Mouse (Mus musculus) spleen, adult 2 months (tissue): ENCODE measurements at regions not wholly inside any gene's neighbourhood (a gene's known extent, or its start where the extent isn't known, plus 50 kb on each side); places are given as distances from the start of the nearest gene placed in this dataset.

Experiments
- CTCF ChIP-seq: fragments of 200-500 bp; IDR thresholded peaks from 2 replicates; pipeline ENCODE4 v1.5.1; 2011; ENCODE audit warnings: mild to moderate bottlenecking, inconsistent platforms; ENCODE audit not compliant: insufficient read depth, insufficient read length, insufficient replicate concordance; ENCODE audit errors: extremely low read depth
- POLR2A ChIP-seq: fragments of 200-500 bp; IDR thresholded peaks from 2 replicates; pipeline ENCODE4 v1.6.1; 2011; ENCODE audit warnings: low read depth, low read length, inconsistent platforms

DNA sequence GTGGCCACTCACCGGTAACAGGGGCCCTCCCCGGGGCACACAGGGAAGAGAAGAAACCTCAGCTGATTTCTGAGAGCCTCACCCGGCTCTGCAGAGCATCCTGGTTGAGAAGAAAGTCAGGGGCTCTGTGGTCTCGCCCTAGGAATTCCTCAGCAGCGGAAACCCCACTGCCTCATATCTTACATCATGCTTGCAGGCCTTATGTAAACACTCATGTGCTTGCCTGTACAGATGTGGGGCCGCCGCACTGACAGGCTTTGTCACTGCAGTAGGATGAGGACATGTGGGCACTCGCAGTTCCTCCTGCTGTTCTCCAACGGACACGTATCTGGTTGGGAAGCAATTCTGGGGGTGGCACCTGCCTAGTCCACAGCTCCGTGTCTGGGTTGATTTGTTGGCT is 66.3 kb upstream of the Pitx1 start:
- TF ChIP-seq CTCF, result no peak
- no peak for TF ChIP-seq POLR2A
